Mouse (Mus musculus) small intestine, adult 2 months (tissue): ENCODE data around the gene Adam15. TPM values are rescaled to one million over a fixed set of nuclear protein-coding genes. Genes with fewer than 3 reads are reported as not detected.
A peak's percentile ranks its signal among the peaks of the same experiment; 100 is the strongest.

Source experiments
- H3K27ac ChIP-seq: fragments of 200-500 bp; 2 replicates; pipeline ENCODE4 v1.5.1; 2012; ENCODE audit warnings: low read depth, low read length, control low read depth, inconsistent platforms; ENCODE audit not compliant: insufficient read depth
- H3K27me3 ChIP-seq: fragments of 200-500 bp; 2 replicates; pipeline ENCODE4 v1.6.1; 2012; ENCODE audit warnings: mild to moderate bottlenecking, moderate library complexity, low read length, inconsistent platforms; ENCODE audit not compliant: control insufficient read depth, insufficient read depth
- H3K36me3 ChIP-seq: fragments of 200-500 bp; 2 replicates; pipeline ENCODE4 v1.6.1; 2012; ENCODE audit warnings: mild to moderate bottlenecking, low read length, control low read depth, inconsistent platforms; ENCODE audit not compliant: control insufficient read depth, insufficient read depth
- H3K4me1 ChIP-seq: fragments of 200-500 bp; 2 replicates; pipeline ENCODE4 v1.6.1; 2012; ENCODE audit warnings: low read length, inconsistent platforms, mixed read lengths; ENCODE audit not compliant: control insufficient read depth, insufficient read depth, insufficient read length
- H3K4me3 ChIP-seq: fragments of 200-500 bp; 2 replicates; pipeline ENCODE4 v1.5.1; 2012; ENCODE audit warnings: low read depth, mild to moderate bottlenecking, control low read depth, inconsistent platforms, low read length, moderate library complexity
- CTCF ChIP-seq: fragments of 200-500 bp; IDR thresholded peaks from 2 replicates; pipeline ENCODE4 v1.5.1; 2012; ENCODE audit warnings: low read depth, mild to moderate bottlenecking, control low read depth, inconsistent platforms, low read length, moderate library complexity, mixed read lengths; ENCODE audit not compliant: insufficient replicate concordance, insufficient read length; ENCODE audit errors: extremely low read depth
- POLR2A ChIP-seq: fragments of 200-500 bp; IDR thresholded peaks from 2 replicates; pipeline ENCODE4 v1.6.1; 2012; ENCODE audit warnings: low read depth, mild to moderate bottlenecking, control low read depth, inconsistent platforms, low read length, moderate library complexity
- WGBS: fragments of 180-500 bp; shearing (Covaris S2); methylation state at CpG from one replicate; pipeline ENCODE4 v1.1.7; 2018; 5-methylcytosine and 5-hydroxymethylcytosine counted together
- polyA plus RNA-seq: library from polyadenylated mRNA; depleted of rRNA; stranded (reverse); fragments of >200 nt; gene quantifications from 2 replicates; pipeline ENCODE4 v1.2.3, GENCODE M21; 2012; rRNA removed

Adam15 gene
- polyA plus RNA-seq, 1 experiment: 70.7 TPM

GRCm38 (mm10) chr3:89295685-89296230 is 54.0 kb downstream of the Adam15 start:
- no peak overlapping the region for H3K4me3 ChIP-seq
- H3K27ac ChIP-seq: peak overlapping the region; percentile 29; the same call in 1 of the 2 replicates
- TF ChIP-seq POLR2A (no peak), CTCF (no peak)

GRCm38 (mm10) chr3:89294195-89294594 is 55.6 kb downstream of the Adam15 start:
- no peak overlapping the region for H3K4me3 ChIP-seq
- TF ChIP-seq POLR2A: no peak
- TF ChIP-seq CTCF: no peak
- no peaks in the 10 kb centered on the region for H3K36me3 ChIP-seq
- H3K27ac ChIP-seq: peak overlapping the region; percentile 85
- WGBS: 35% methylated on average over 5 of the region's 5 CpGs
- H3K27me3 ChIP-seq: no peaks in the 10 kb centered on the region
- H3K4me1 ChIP-seq: peaks cover 28% of the 10 kb centered on the region

More at GRCm38 (mm10) chr3:89295685-89296230, 54.0 kb downstream of the Adam15 start:
- Histone ChIP-seq H3K4me1 (peaks cover 31% of the 10 kb centered on the region), H3K27me3 (no peaks in the 10 kb centered on the region), H3K36me3 (no peaks in the 10 kb centered on the region)
- WGBS: 59% methylated on average over 8 of the region's 8 CpGs

- Histone ChIP-seq H3K36me3 (no peaks in the 10 kb centered on the region), H3K4me1 (peaks cover 32% of the 10 kb centered on the region), H3K4me3 (no peak overlapping the region), H3K27ac (peak overlapping the region; percentile 85), H3K27me3 (no peaks in the 10 kb centered on the region)
- 35% methylated on average over 11 of the region's 11 CpGs for WGBS
- TF ChIP-seq POLR2A (no peak), CTCF (no peak)
Measured at GRCm38 (mm10) chr3:89293247-89293918, 56.4 kb downstream of the Adam15 start.

DNA sequence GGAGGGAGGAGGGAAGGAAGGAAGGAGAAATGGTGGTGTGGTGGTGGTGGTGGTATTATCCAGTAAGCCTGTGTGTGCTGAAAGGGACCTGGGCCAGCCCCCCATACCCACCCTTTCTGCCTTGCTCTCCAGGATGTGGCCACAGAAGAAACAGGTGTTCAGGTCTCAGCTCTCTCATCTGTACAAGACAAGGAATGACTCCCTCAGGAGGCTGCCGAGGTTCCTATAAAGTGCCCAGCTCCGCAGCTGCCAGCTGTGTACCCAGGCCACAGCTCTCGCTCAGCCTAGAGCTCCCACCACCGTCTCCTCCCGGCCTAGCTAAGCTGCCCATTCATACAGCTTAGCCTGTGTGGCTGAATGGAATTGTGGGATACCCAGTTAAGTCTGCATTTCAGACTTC is 57.5 kb downstream of the Adam15 start:
- 64% methylated on average over 5 of the region's 5 CpGs for WGBS
- Histone ChIP-seq H3K27ac (no peak overlapping the region), H3K36me3 (no peaks in the 10 kb centered on the region), H3K4me3 (no peak overlapping the region), H3K27me3 (no peaks in the 10 kb centered on the region), H3K4me1 (peaks cover 35% of the 10 kb centered on the region)
- TF ChIP-seq CTCF (no peak), POLR2A (no peak)

DNA sequence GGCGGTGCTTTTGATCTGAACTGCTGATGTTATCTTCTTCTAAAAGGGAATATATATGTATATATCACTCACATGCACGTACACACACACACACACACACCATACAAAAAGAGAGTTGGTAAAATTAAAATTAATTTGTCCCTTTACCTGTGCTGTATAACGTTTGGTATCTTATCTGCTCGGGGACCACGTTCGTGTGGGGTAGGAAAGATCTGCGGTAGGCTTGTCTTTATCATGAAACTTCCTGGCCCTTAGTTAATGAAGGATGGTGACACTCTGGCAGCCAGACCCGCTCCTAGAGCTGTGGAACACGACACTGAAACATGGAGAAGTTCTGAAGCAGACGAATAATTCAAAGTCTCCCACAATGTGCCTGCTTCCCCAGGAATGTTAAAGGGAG is 57.9 kb downstream of the Adam15 start:
- WGBS: 66% methylated on average over 10 of the region's 10 CpGs
- Histone ChIP-seq H3K27ac (no peak overlapping the region), H3K4me1 (peaks cover 35% of the 10 kb centered on the region), H3K27me3 (no peaks in the 10 kb centered on the region), H3K4me3 (no peak overlapping the region), H3K36me3 (no peaks in the 10 kb centered on the region)
- TF ChIP-seq POLR2A (no peak), CTCF (no peak)

Other genes with a start within 250 kb of the Adam15 start
- gene Gm43738, start 248.9 kb downstream of the Adam15 start, polyA plus RNA-seq: not detected in 2 replicates
- 47.8 and 81.3 TPM in 2 replicates for gene Fdps, start 248.0 kb downstream of the Adam15 start, polyA plus RNA-seq
- 264 and 580 TPM in 2 replicates for gene Pklr, start 213.9 kb downstream of the Adam15 start, polyA plus RNA-seq
- 0.30 and 1.3 TPM in 2 replicates for gene Hcn3, start 189.8 kb downstream of the Adam15 start, polyA plus RNA-seq
- gene Clk2, start 185.2 kb downstream of the Adam15 start, polyA plus RNA-seq: 20.6 and 27.7 TPM in 2 replicates
- gene Scamp3, start 172.5 kb downstream of the Adam15 start, polyA plus RNA-seq: 57.0 and 96.1 TPM in 2 replicates
- 14.0 and 19.4 TPM in 2 replicates for gene Fam189b, start 166.9 kb downstream of the Adam15 start, polyA plus RNA-seq
- 37.1 and 70.6 TPM in 2 replicates for gene Gba, start 147.1 kb downstream of the Adam15 start, polyA plus RNA-seq
- 10.5 and 16.0 TPM in 2 replicates for gene Thbs3, start 134.8 kb downstream of the Adam15 start, polyA plus RNA-seq
- gene Mtx1, start 122.9 kb downstream of the Adam15 start, polyA plus RNA-seq: 92.5 and 181 TPM in 2 replicates
- 0.76 and 139 TPM in 2 replicates for gene Muc1, start 120.9 kb downstream of the Adam15 start, polyA plus RNA-seq
- 120 and 182 TPM in 2 replicates for gene Krtcap2, start 104.0 kb downstream of the Adam15 start, polyA plus RNA-seq
- gene Trim46, start 103.7 kb downstream of the Adam15 start, polyA plus RNA-seq: 4.3 and 8.7 TPM in 2 replicates
- 357 and 440 TPM in 2 replicates for gene Dpm3, start 90.6 kb downstream of the Adam15 start, polyA plus RNA-seq
- 81.6 and 97.3 TPM in 2 replicates for gene Slc50a1, start 79.4 kb downstream of the Adam15 start, polyA plus RNA-seq
- 46.1 and 122 TPM in 2 replicates for gene Efna1, start 68.9 kb downstream of the Adam15 start, polyA plus RNA-seq
- 3.9 and 7.0 TPM in 2 replicates for gene Efna3, start 27.0 kb downstream of the Adam15 start, polyA plus RNA-seq
- gene Efna4, start 12.0 kb downstream of the Adam15 start, polyA plus RNA-seq: 11.6 and 20.0 TPM in 2 replicates
- 0.93 and 1.2 TPM in 2 replicates for gene Dcst2, start 12.0 kb upstream of the Adam15 start, polyA plus RNA-seq
- gene Dcst1, start 15.3 kb upstream of the Adam15 start, polyA plus RNA-seq: 2.0 and 9.1 TPM in 2 replicates
- gene Zbtb7b, start 44.8 kb upstream of the Adam15 start, polyA plus RNA-seq: 97.8 and 262 TPM in 2 replicates
- 0.85 TPM in 1 of 2 replicates, not detected in the other for gene Lenep, start 52.8 kb upstream of the Adam15 start, polyA plus RNA-seq
- 22.1 and 36.1 TPM in 2 replicates for gene Flad1, start 61.9 kb upstream of the Adam15 start, polyA plus RNA-seq
- gene Cks1b, start 68.4 kb upstream of the Adam15 start, polyA plus RNA-seq: 6.2 and 13.7 TPM in 2 replicates
- 33.6 and 63.5 TPM in 2 replicates for gene Shc1, start 68.4 kb upstream of the Adam15 start, polyA plus RNA-seq
- gene Pygo2, start 80.2 kb upstream of the Adam15 start, polyA plus RNA-seq: 61.7 and 87.5 TPM in 2 replicates
- gene Pbxip1, start 86.7 kb upstream of the Adam15 start, polyA plus RNA-seq: 26.8 and 36.5 TPM in 2 replicates
- gene Pmvk, start 104.5 kb upstream of the Adam15 start, polyA plus RNA-seq: 9.0 and 18.3 TPM in 2 replicates
- 3.3 and 4.6 TPM in 2 replicates for gene Kcnn3, start 170.2 kb upstream of the Adam15 start, polyA plus RNA-seq